Mouse (Mus musculus) heart, embryonic 11.5 days (tissue): ENCODE data around the gene Tmco3. TPM values are rescaled to one million over a fixed set of nuclear protein-coding genes. Genes with fewer than 3 reads are reported as not detected.

Source experiments
- ATAC-seq: fragments of 200-750 bp; cut with Nextera tagmentation; replicated peaks from 2 replicates; pipeline ENCODE4 v1.8.0; 2017; ENCODE audit warnings: moderate library complexity; ENCODE audit not compliant: insufficient number of reproducible peaks, low FRiP score, low TSS enrichment
- H3K27ac ChIP-seq: fragments of 300-500 bp; sonication (generic); 2 replicates; pipeline ENCODE4 v1.5.1; 2014; ENCODE audit warnings: mild to moderate bottlenecking, low read depth, low read length
- H3K27me3 ChIP-seq: fragments of 300-500 bp; sonication (generic); 2 replicates; pipeline ENCODE4 v1.6.1; 2014; ENCODE audit warnings: mild to moderate bottlenecking, low read length, mixed read lengths; ENCODE audit not compliant: control insufficient read depth, insufficient read depth
- H3K36me3 ChIP-seq: fragments of 300-500 bp; sonication (generic); 2 replicates; pipeline ENCODE4 v1.6.1; 2014; ENCODE audit warnings: mild to moderate bottlenecking, low read length, moderate library complexity, mixed read lengths; ENCODE audit not compliant: control insufficient read depth, insufficient read depth
- H3K4me1 ChIP-seq: fragments of 300-500 bp; sonication (generic); 2 replicates; pipeline ENCODE4 v1.6.1; 2014; ENCODE audit warnings: low read length; ENCODE audit not compliant: control insufficient read depth, insufficient read depth
- H3K4me2 ChIP-seq: fragments of 300-500 bp; sonication (generic); 2 replicates; pipeline ENCODE4 v1.6.1; 2014; ENCODE audit warnings: mild to moderate bottlenecking, moderate library complexity
- H3K4me3 ChIP-seq: fragments of 300-500 bp; sonication (generic); 2 replicates; pipeline ENCODE4 v1.5.1; 2014; ENCODE audit warnings: low read depth, low read length
- H3K9ac ChIP-seq: fragments of 300-500 bp; sonication (generic); 2 replicates; pipeline ENCODE4 v1.6.1; 2014; ENCODE audit warnings: mild to moderate bottlenecking, low read depth, low read length, moderate library complexity
- H3K9me3 ChIP-seq: fragments of 300-500 bp; sonication (generic); replicated peaks from 2 replicates; pipeline ENCODE4 v1.6.1; 2016; ENCODE audit warnings: low read length; ENCODE audit not compliant: control insufficient read depth
- WGBS: fragments of 180-500 bp; shearing (Covaris S2); extraction: QIAGEN DNeasy Blood & Tissue Kit; methylation state at CpG from one replicate; pipeline ENCODE4 v1.1.7; 2014; ENCODE audit not compliant: insufficient replicate concordance; 5-methylcytosine and 5-hydroxymethylcytosine counted together
- polyA plus RNA-seq: library from polyadenylated mRNA; unstranded; fragments of >200 nt; fragmentation: Nextera tagmentation; extraction: Ambion mirVana; gene quantifications from 2 replicates; pipeline ENCODE4 v1.2.1, GENCODE M21; 2014

Tmco3 gene
- polyA plus RNA-seq, 1 experiment from 2014 or later, result 34.4 TPM

DNA sequence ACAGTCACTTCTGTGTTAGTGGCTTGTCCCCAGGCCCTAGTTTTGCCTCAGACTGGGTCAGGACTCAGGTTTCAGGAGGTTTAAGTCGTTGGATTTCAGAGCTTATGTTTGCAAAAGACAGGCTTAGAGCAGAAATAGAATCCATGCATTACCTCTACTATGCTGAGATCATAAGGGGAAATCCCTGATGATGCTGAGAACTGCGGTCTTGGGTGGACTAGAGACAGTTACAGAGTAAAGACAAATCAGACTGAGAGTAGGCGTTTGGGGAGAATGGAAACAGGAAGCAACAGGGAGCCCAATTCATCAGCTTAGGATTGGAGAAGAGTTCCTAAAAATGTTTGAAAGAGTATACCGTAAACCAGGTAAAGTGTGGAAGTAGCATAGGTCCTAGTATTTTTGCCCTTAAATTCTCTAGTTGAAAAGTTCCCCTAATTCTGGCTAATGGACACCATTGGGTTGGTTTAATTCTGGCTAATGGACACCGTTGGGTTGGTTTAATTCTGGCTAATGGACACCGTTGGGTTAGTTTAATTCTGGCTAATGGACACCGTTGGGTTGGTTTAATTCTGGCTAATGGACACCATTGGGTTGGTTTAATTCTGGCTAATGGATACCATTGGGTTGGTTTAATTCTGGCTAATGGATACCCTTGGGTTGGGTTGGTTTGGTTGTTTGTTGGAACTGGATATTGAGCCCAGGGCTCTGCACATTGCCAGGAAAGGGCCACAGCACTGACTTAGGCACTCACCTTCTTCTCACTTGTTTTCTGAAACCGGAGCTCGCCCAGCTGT, 5.9 kb downstream of the Tmco3 start:
- no peak for ATAC-seq
- no peak overlapping the region for H3K4me2 ChIP-seq

DNA sequence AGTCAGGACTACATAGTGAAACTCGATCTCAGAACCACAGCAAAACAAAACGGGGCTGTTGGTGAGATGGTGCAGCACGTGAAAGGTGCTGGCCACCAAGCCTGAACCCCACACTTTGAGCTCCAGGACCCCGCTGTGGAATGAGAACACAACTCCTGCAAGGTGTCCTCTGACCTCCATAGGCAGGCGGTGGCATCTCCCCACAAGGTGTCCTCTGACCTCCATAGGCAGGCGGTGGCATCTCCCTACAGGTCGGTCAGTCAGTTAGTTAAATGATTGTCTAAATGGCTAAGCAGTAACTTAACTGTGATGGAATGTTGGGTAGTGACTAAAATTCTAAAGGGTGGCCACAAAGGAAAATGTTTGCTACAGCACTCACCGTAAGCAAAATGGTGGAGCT, 11.6 kb downstream of the Tmco3 start:
- Histone ChIP-seq H3K4me2 (no peak overlapping the region), H3K36me3 (peaks cover 37% of the 10 kb centered on the region), H3K9ac (no peak overlapping the region), H3K27ac (no peak overlapping the region), H3K4me3 (no peak overlapping the region), H3K4me1 (no peaks in the 10 kb centered on the region), H3K9me3 (no peaks in the 10 kb centered on the region; the same call in 1 of the 2 replicates), H3K27me3 (no peaks in the 10 kb centered on the region)
- WGBS, result 94% methylated on average over 8 of the region's 8 CpGs
- no peak for ATAC-seq

More for the DNA sequence above, 5.9 kb downstream of the Tmco3 start:
- Histone ChIP-seq H3K9ac (no peak overlapping the region), H3K27me3 (no peaks in the 10 kb centered on the region), H3K36me3 (peaks cover 26% of the 10 kb centered on the region), H3K27ac (no peak overlapping the region), H3K9me3 (no peaks in the 10 kb centered on the region), H3K4me3 (no peak overlapping the region), H3K4me1 (0 out of 2 replicates have a peak, but pooled peaks cover 3% of the 10 kb centered on the region)
- WGBS, result 90% methylated on average over 9 of the region's 9 CpGs

DNA sequence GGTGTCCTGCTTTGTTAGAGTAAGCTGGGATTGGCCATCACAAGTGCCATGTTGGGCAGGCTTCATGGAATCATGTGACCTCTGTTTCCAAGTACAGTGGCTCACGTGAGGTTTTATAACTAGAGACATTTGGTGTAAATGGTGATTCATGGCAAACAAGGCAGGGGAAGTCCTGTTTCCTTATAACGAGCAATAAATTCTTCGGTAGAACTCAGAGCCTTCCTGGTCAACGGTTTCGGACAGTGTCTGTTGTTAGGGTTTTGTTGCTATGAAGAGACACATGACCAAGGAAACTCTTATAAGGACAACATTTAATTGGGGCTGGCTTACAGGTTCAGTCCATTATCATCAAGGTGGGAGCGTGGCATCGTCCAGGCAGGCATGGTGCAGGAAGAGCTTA, 13.0 kb downstream of the Tmco3 start:
- Histone ChIP-seq H3K27me3 (no peaks in the 10 kb centered on the region), H3K9me3 (peaks cover 3% of the 10 kb centered on the region; the same call in 1 of the 2 replicates), H3K27ac (no peak overlapping the region), H3K4me3 (no peak overlapping the region), H3K4me1 (no peaks in the 10 kb centered on the region), H3K36me3 (peaks cover 30% of the 10 kb centered on the region), H3K9ac (no peak overlapping the region), H3K4me2 (no peak overlapping the region)
- WGBS, result 92% methylated on average over 7 of the region's 7 CpGs
- no peak for ATAC-seq

DNA sequence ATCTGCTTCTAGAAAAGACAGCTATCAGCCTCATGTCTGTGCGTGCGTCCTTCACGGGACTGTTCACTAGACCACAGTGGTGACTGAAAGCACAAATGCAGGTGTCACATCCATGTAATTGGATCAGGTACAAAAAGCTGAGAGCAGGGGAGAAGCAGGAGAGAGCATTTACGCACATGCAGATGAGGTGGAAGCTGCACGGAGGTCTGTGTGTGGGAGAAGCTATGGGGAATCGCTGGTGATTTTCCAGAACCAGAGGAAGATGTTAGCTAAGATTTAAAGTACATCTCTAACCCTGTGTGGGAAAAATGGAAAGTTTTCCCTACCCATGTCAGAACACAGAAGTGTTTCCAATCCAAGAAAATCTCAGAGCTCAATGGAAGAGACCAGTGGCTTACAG, 17.5 kb downstream of the Tmco3 start:
- 89% methylated on average over 6 of the region's 6 CpGs for WGBS
- H3K4me3 ChIP-seq, result no peak overlapping the region
- no peak for ATAC-seq

DNA sequence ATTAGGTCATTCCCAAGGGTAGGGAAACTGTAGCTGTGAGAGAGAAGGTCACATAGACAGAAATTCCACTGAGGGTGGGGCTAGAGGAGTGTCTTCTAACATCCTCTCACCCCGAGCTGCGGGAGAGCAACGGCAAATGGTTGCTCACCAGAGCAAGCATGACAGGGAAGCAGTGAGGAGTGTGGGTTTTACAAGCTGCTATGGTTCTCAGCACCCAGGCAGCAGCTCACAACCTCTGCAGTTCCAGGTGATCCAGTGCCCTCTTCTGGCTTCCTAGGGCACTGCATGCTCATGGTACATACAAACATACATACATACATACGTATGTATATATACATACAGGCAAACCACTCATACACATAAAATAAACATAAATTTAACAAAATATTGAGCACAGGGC, 17.9 kb downstream of the Tmco3 start:
- ATAC-seq, result no peak

More for the DNA sequence above, 17.5 kb downstream of the Tmco3 start:
- peaks cover 19% of the 10 kb centered on the region for H3K36me3 ChIP-seq
- H3K4me1 ChIP-seq, result no peaks in the 10 kb centered on the region
- H3K9me3 ChIP-seq, result peaks cover 3% of the 10 kb centered on the region; the same call in 1 of the 2 replicates
- H3K9ac ChIP-seq, result no peak overlapping the region
- H3K4me2 ChIP-seq, result no peak overlapping the region
- no peak overlapping the region for H3K27ac ChIP-seq
- H3K27me3 ChIP-seq, result no peaks in the 10 kb centered on the region

DNA sequence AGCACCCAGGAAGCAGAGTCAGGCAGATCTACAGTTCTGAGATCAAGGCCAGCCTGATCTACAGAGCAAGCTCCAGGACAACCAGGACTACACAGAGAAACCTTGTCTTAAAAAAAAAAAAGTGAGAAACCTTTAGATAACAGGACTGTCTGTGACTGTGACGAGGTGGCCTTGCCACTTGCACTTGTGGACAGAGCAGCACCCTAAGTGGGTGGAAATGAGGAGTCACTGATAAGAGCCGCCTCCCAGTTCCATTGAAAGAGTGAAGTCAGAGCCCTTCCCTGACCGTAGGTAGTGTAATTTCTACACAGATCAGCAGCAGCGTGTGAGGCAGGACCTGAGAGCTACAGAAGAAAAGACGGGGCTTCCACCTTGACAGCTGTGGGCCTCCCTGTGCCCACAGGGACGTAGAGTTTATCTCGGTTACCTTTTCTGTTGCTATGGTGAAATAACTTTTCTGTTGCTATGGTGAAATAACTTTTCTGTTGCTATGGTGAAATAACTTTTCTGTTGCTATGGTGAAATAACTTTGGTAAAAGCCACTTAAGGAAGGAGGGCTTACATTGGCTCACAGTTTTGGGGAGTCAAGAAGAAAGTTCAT, 18.4 kb downstream of the Tmco3 start:
- Histone ChIP-seq H3K9ac (no peak overlapping the region), H3K9me3 (peaks cover 3% of the 10 kb centered on the region; the same call in 1 of the 2 replicates), H3K4me2 (no peak overlapping the region), H3K27ac (no peak overlapping the region), H3K36me3 (peaks cover 14% of the 10 kb centered on the region), H3K4me3 (no peak overlapping the region), H3K4me1 (no peaks in the 10 kb centered on the region), H3K27me3 (no peaks in the 10 kb centered on the region)
- WGBS, result 62% methylated on average over 7 of the region's 7 CpGs
- ATAC-seq, result no peak

More for the DNA sequence above, 17.9 kb downstream of the Tmco3 start:
- Histone ChIP-seq H3K4me3 (no peak overlapping the region), H3K27me3 (no peaks in the 10 kb centered on the region), H3K4me2 (no peak overlapping the region), H3K36me3 (peaks cover 15% of the 10 kb centered on the region), H3K9ac (no peak overlapping the region), H3K4me1 (no peaks in the 10 kb centered on the region), H3K27ac (no peak overlapping the region), H3K9me3 (peaks cover 3% of the 10 kb centered on the region; the same call in 1 of the 2 replicates)
- WGBS, result 90% methylated on average over 4 of the region's 4 CpGs

DNA sequence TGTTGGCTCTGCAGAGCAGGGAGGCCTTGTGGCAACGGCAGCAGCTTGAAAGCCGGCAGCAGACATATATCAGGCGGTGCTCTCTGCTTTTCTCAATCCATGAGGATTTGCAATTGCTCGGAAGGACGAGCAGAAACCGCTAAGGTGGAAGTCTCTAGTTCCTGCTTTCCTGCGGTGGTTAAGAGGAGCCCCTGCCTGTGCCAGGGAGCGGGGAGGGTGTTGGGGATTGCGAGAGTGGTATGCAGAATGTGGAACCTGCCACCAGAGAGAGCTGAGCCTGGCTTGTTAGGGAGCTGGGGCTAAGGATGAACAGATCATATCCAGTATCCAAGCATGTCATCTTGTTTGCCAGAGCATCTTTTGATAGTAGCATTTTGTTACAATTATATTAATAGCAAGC, 18.9 kb downstream of the Tmco3 start:
- no peak overlapping the region for H3K27ac ChIP-seq
- WGBS, result 77% methylated on average over 9 of the region's 9 CpGs
- H3K36me3 ChIP-seq, result peaks cover 14% of the 10 kb centered on the region
- H3K4me3 ChIP-seq, result no peak overlapping the region
- no peaks in the 10 kb centered on the region for H3K27me3 ChIP-seq
- no peak overlapping the region for H3K9ac ChIP-seq
- H3K4me2 ChIP-seq, result no peak overlapping the region
- no peak for ATAC-seq
- H3K4me1 ChIP-seq, result no peaks in the 10 kb centered on the region
- H3K9me3 ChIP-seq, result peaks cover 3% of the 10 kb centered on the region; the same call in 1 of the 2 replicates

DNA sequence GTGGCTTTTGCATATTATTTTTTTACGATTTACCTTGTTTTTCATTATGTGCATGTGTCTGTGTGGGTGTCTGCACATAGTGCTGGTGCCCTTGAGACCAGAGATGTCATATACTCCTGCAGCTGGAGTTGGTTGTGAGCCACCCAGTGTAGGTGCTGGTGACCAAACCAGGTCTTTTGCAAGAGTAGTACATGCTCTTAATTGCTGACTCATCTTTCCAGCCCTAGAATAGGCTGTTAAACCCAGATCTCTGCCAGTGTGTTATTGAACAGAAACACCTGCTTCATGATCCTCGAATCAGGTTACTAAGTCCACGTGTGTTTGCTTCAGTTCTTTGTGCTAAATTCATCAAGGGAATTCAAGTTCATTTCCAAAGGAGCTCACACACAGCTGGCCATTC, 26.9 kb downstream of the Tmco3 start:
- 77% methylated on average over 3 of the region's 3 CpGs for WGBS
- Histone ChIP-seq H3K27ac (no peak overlapping the region), H3K4me1 (peaks cover 5% of the 10 kb centered on the region), H3K9me3 (no peaks in the 10 kb centered on the region), H3K9ac (no peak overlapping the region), H3K36me3 (peaks cover 2% of the 10 kb centered on the region; the same call in 1 of the 2 replicates), H3K4me3 (no peak overlapping the region), H3K4me2 (no peak overlapping the region), H3K27me3 (no peaks in the 10 kb centered on the region)
- no peak for ATAC-seq
